Mouse (Mus musculus): ENCODE measurements around the gene Eif1. TPM values are rescaled to one million over a fixed set of nuclear protein-coding genes. Genes with fewer than 3 reads are reported as not detected.
"Not testable (repeated sequence)": the region's sequence is repeated elsewhere in the genome, so short reads cannot be mapped to it uniquely, and the experiment has no call there.

The Eif1 gene
- polyA plus RNA-seq, 2 experiments, result 342 to 1,886 TPM

DNA sequence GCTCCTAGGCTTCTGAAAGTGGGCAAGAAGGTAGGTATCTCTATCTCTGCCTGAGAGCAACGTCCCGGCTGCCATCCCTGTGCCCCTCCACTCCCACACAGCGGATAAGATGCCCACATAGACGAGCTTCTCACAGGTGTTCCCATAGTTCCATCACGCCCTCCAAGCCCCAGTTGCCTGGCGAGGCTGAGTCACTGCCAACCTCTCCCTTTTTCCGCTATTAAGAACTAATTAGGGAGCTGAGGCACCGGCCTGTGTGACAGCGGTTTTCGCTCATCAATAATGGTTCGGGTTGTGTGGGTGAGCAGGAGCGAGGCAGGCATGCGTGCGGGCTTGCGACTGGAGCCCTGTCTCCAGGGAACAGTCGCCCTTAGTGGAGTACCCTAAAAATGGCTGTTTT, 10.6 kb downstream of the Eif1 start:
- DNase-seq (ENCODE audit: low spot score), result no peak
- Histone ChIP-seq H3K9ac (ENCODE audit: low read depth, low read length, severe bottlenecking) (no peak overlapping the region), H3K9me3 (ENCODE audit: control insufficient read depth, low read length) (no peaks in the 10 kb centered on the region), H3K27me3 (ENCODE audit: control insufficient read depth, insufficient read depth, low read length) (no peaks in the 10 kb centered on the region), H3K27ac (replicated peaks; ENCODE audit: low read depth, low read length) (no peak overlapping the region), H3K4me3 (replicated peaks; ENCODE audit: low read length) (no peak overlapping the region), H3K36me3 (ENCODE audit: control insufficient read depth, insufficient read depth, low read length) (no peaks in the 10 kb centered on the region), H3K4me2 (replicated peaks; ENCODE audit: low read depth, low read length, severe bottlenecking) (no peak overlapping the region), H3K4me1 (ENCODE audit: control insufficient read depth, insufficient read depth, low read length) (no peaks in the 10 kb centered on the region)
- TF ChIP-seq POLR2A (IDR thresholded peaks at IDR 0.05; ENCODE audit: borderline replicate concordance, extremely low read depth, insufficient read depth, insufficient read length), result no peak
- ATAC-seq (ENCODE audit: low FRiP score, low read depth), result no peak
- 57% methylated on average over 16 of the region's 16 CpGs for WGBS

GRCm38 (mm10) chr11:100330816-100331375, 11.2 kb downstream of the Eif1 start:
- not testable (repeated sequence) for H3K27me3 ChIP-seq (ENCODE audit: control insufficient read depth, insufficient read depth, low read length); H3K4me3 ChIP-seq (replicated peaks; ENCODE audit: low read length); H3K4me2 ChIP-seq (replicated peaks; ENCODE audit: low read depth, low read length, severe bottlenecking); ATAC-seq (ENCODE audit: low FRiP score, low read depth); H3K9me3 ChIP-seq (ENCODE audit: control insufficient read depth, low read length); H3K9ac ChIP-seq (ENCODE audit: low read depth, low read length, severe bottlenecking); DNase-seq (ENCODE audit: low spot score); H3K27ac ChIP-seq (replicated peaks; ENCODE audit: low read depth, low read length); H3K4me1 ChIP-seq (ENCODE audit: control insufficient read depth, insufficient read depth, low read length); H3K36me3 ChIP-seq (ENCODE audit: control insufficient read depth, insufficient read depth, low read length)
- WGBS, result 60% methylated on average over 8 of the region's 8 CpGs

GRCm38 (mm10) chr11:100332766-100333515, 13.3 kb downstream of the Eif1 start:
- H3K4me1 ChIP-seq (ENCODE audit: control insufficient read depth, insufficient read depth, low read length), result 0 out of 2 replicates have a peak, but pooled peaks cover 3% of the 10 kb centered on the region
- no peak overlapping the region for H3K4me3 ChIP-seq (replicated peaks; ENCODE audit: low read length)
- no peak for ATAC-seq (ENCODE audit: low FRiP score, low read depth)
- H3K27ac ChIP-seq (replicated peaks; ENCODE audit: low read depth, low read length), result no peak overlapping the region
- no peak for TF ChIP-seq POLR2A (IDR thresholded peaks at IDR 0.05; ENCODE audit: borderline replicate concordance, extremely low read depth, insufficient read depth, insufficient read length)
- WGBS, result 49% methylated on average over 9 of the region's 9 CpGs
- H3K4me2 ChIP-seq (replicated peaks; ENCODE audit: low read depth, low read length, severe bottlenecking), result no peak overlapping the region
- no peaks in the 10 kb centered on the region for H3K36me3 ChIP-seq (ENCODE audit: control insufficient read depth, insufficient read depth, low read length)
- DNase-seq (ENCODE audit: low spot score), result no peak
- H3K9me3 ChIP-seq (ENCODE audit: control insufficient read depth, low read length), result no peaks in the 10 kb centered on the region
- no peaks in the 10 kb centered on the region for H3K27me3 ChIP-seq (ENCODE audit: control insufficient read depth, insufficient read depth, low read length)
- no peak overlapping the region for H3K9ac ChIP-seq (ENCODE audit: low read depth, low read length, severe bottlenecking)

GRCm38 (mm10) chr11:100333944-100334457, 14.3 kb downstream of the Eif1 start, which contains the start of gene Gast:
Gast (plus strand) TSS chr11:100334407.
- Histone ChIP-seq H3K27me3 (ENCODE audit: control insufficient read depth, insufficient read depth, low read length) (no peaks in the 10 kb centered on the region), H3K4me2 (replicated peaks; ENCODE audit: low read depth, low read length, severe bottlenecking) (no peak within 1 kb of the TSS), H3K36me3 (ENCODE audit: control insufficient read depth, insufficient read depth, low read length) (no peaks in the 10 kb centered on the region), H3K27ac (replicated peaks; ENCODE audit: low read depth, low read length) (no peak within 1 kb of the TSS), H3K9me3 (ENCODE audit: control insufficient read depth, low read length) (no peaks in the 10 kb centered on the region), H3K4me1 (ENCODE audit: control insufficient read depth, insufficient read depth, low read length) (0 out of 2 replicates have a peak, but pooled peaks cover 3% of the 10 kb centered on the region), H3K4me3 (replicated peaks; ENCODE audit: low read length) (no peak within 1 kb of the TSS), H3K9ac (ENCODE audit: low read depth, low read length, severe bottlenecking) (no peak within 1 kb of the TSS)
- TF ChIP-seq POLR2A (IDR thresholded peaks at IDR 0.05; ENCODE audit: borderline replicate concordance, extremely low read depth, insufficient read depth, insufficient read length), result no peak
- DNase-seq (ENCODE audit: low spot score), result no peak
- WGBS, result 73% methylated on average over 6 of the region's 6 CpGs
- ATAC-seq (ENCODE audit: low FRiP score, low read depth), result no peak

DNA sequence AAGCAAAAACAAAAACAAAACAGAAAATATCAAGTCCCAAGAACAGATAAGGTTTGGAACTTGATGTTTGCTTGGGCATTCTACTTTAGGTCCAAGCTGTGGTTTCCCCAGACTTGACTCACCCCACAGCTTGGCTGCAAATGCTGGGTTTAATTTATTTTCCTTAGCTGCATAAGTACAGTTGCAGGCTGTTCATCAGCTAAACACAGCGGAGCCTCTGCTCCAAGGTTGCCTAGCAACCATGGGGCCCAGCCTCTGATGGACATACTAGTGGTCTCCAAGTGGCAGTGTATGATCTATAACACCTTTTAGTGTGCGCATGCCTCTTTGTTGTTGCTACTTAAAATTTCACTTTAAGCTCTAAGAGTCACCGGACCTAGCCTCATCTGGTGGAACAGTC, 16.0 kb downstream of the Eif1 start:
- WGBS, result 62% methylated on average over 3 of the region's 3 CpGs
- no peak for TF ChIP-seq POLR2A (IDR thresholded peaks at IDR 0.05; ENCODE audit: borderline replicate concordance, extremely low read depth, insufficient read depth, insufficient read length)
- peak; percentile 47 for ATAC-seq (ENCODE audit: low FRiP score, low read depth)
- peak; percentile 35 for DNase-seq (ENCODE audit: low spot score)
- Histone ChIP-seq H3K9me3 (ENCODE audit: control insufficient read depth, low read length) (no peaks in the 10 kb centered on the region), H3K4me1 (ENCODE audit: control insufficient read depth, insufficient read depth, low read length) (0 out of 2 replicates have a peak, but pooled peaks cover 3% of the 10 kb centered on the region), H3K9ac (ENCODE audit: low read depth, low read length, severe bottlenecking) (no peak overlapping the region), H3K36me3 (ENCODE audit: control insufficient read depth, insufficient read depth, low read length) (no peaks in the 10 kb centered on the region), H3K4me3 (replicated peaks; ENCODE audit: low read length) (no peak overlapping the region), H3K4me2 (replicated peaks; ENCODE audit: low read depth, low read length, severe bottlenecking) (no peak overlapping the region), H3K27me3 (ENCODE audit: control insufficient read depth, insufficient read depth, low read length) (no peaks in the 10 kb centered on the region), H3K27ac (replicated peaks; ENCODE audit: low read depth, low read length) (no peak overlapping the region)
